16 mouse cellular contexts compared by ENCODE assay signal in the genomic region with DNA sequence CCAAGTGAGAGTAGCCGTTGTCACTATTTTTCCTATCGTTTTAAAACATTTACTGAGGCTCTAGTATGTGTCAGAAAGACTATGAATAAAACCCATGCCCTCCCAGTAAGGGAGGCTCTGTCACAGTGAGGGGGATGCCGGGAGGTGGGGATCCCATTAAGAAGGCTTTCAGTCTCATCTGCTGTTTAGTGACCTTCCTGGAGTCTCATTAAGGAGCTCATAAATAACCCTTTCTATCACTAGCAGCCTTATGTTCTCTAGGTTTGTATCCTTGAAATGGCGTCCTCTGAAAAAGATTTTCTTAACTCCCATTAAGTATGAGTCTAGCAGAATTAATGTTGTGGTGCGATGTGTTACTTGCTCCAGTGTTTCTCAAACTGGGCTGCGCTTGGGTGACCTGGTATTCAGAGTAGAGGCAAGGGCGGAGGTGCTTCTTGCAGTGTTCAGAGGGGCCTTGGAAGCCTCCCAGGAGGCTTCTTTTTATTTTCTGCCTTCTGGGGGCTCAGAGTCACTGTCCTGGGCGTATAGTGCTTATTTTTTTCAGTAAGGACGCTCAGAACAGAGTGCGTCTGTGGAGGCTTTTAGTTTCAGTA. TPM values are rescaled to one million over a fixed set of nuclear protein-coding genes. Genes with fewer than 3 reads are reported as not detected.
DNase-seq lines count a peak whose midpoint lies in the region; ATAC-seq and TF ChIP-seq lines count a peak whose summit lies in the region.
"Had no signal": no experiment of that assay in that cellular context is flagged by ENCODE, and none has a peak within 500 bp of the region (broad histone marks: within the 10 kb centered on the region; RNA-seq: fewer than 3 reads in every experiment).

No protein-coding gene starts in this region.

- no peak overlapping the region for H3K9ac ChIP-seq in kidney, postnatal 0 days (ENCODE audit: low read depth, low read length)
- no peak overlapping the region for H3K9ac ChIP-seq in neural tube, embryonic 14.5 days (replicated peaks; ENCODE audit: low read depth, low read length)
- H3K9ac ChIP-seq: heart, embryonic 12.5 days had no signal

- H3K9me3 ChIP-seq in kidney, postnatal 0 days (replicated peaks; ENCODE audit: low read length): no peaks in the 10 kb centered on the region
- no peaks in the 10 kb centered on the region for H3K9me3 ChIP-seq in embryonic facial prominence, embryonic 10.5 days
- no peaks in the 10 kb centered on the region for H3K9me3 ChIP-seq in neural tube, embryonic 14.5 days (ENCODE audit: control insufficient read depth, low read length)
- H3K9me3 ChIP-seq: heart, embryonic 12.5 days had no signal

- ATAC-seq in kidney, postnatal 0 days (replicated peaks; ENCODE audit: low FRiP score, low read depth): peak; percentile 63
- ATAC-seq in neural tube, embryonic 14.5 days (ENCODE audit: low read depth): peak; percentile 65
- ATAC-seq: intestine, postnatal 0 days had no signal

- H3K4me3 ChIP-seq in kidney, postnatal 0 days (replicated peaks; ENCODE audit: low read depth, low read length): no peak overlapping the region
- H3K4me3 ChIP-seq in embryonic facial prominence, embryonic 10.5 days: no peak overlapping the region
- no peak overlapping the region for H3K4me3 ChIP-seq in neural tube, embryonic 14.5 days (ENCODE audit: low read depth, low read length)
- H3K4me3 ChIP-seq: heart, embryonic 12.5 days had no signal

- no peak for TF ChIP-seq CTCF in kidney, postnatal 0 days (IDR thresholded peaks at IDR 0.05; ENCODE audit: low read depth)

- no peak overlapping the region for H3K4me2 ChIP-seq in kidney, postnatal 0 days (ENCODE audit: low read length)
- H3K4me2 ChIP-seq in neural tube, embryonic 14.5 days (ENCODE audit: low read depth, low read length): no peak overlapping the region

- no peaks in the 10 kb centered on the region for H3K36me3 ChIP-seq in kidney, postnatal 0 days (ENCODE audit: insufficient read depth, low read length)
- H3K36me3 ChIP-seq in embryonic facial prominence, embryonic 10.5 days (replicated peaks): peaks cover 22% of the 10 kb centered on the region
- H3K36me3 ChIP-seq in neural tube, embryonic 14.5 days (ENCODE audit: control insufficient read depth, insufficient read depth, low read length): no peaks in the 10 kb centered on the region

- 40% methylated on average over 10 of the region's 10 CpGs for WGBS in kidney, postnatal 0 days
- WGBS in embryonic facial prominence, embryonic 10.5 days: 57% methylated on average over 10 of the region's 10 CpGs
- 14% methylated on average over 10 of the region's 10 CpGs for WGBS in neural tube, embryonic 14.5 days

- H3K4me1 ChIP-seq in kidney, postnatal 0 days (replicated peaks; ENCODE audit: insufficient read depth, low read length): no peaks in the 10 kb centered on the region; the same call in 1 of the 2 replicates
- peaks cover 46% of the 10 kb centered on the region for H3K4me1 ChIP-seq in embryonic facial prominence, embryonic 10.5 days
- peaks cover 12% of the 10 kb centered on the region for H3K4me1 ChIP-seq in neural tube, embryonic 14.5 days (ENCODE audit: control insufficient read depth, insufficient read depth, low read length)

- no peaks in the 10 kb centered on the region for H3K27me3 ChIP-seq in kidney, postnatal 0 days (ENCODE audit: insufficient read depth, low read length)
- H3K27me3 ChIP-seq in embryonic facial prominence, embryonic 10.5 days (replicated peaks; ENCODE audit: low read depth, poor library complexity, severe bottlenecking): no peaks in the 10 kb centered on the region
- H3K27me3 ChIP-seq in neural tube, embryonic 14.5 days (ENCODE audit: control insufficient read depth, insufficient read depth, low read length): no peaks in the 10 kb centered on the region
- H3K27me3 ChIP-seq: heart, embryonic 12.5 days had no signal

- peak; percentile 51 for DNase-seq in embryo, embryonic 10.5 days (ENCODE audit: low spot score)
- DNase-seq in embryo, embryonic 10 days (ENCODE audit: low spot score): no peak
- peak; percentile 78 for DNase-seq in kidney, postnatal 0 days (ENCODE audit: low spot score)
- no peak for DNase-seq in kidney, adult 8-10 months
- no peak for DNase-seq in embryonic facial prominence, embryonic 10.5 days (ENCODE audit: low spot score)
- DNase-seq in frontal cortex, postnatal 25 days (ENCODE audit: low spot score in 2 of 2): no peak
- no peak for DNase-seq in liver
- DNase-seq: adrenal gland, postnatal 36 days; cerebellum, adult 9-11 months; heart, postnatal 36 days; lung, adult 2 months; thymus, adult 18-20 months had no signal

- H3K27ac ChIP-seq in kidney, postnatal 0 days: 0 out of 2 replicates have a peak overlapping the region, but pooled peaks have one; percentile 37
- peak overlapping the region; percentile 19; the same call in 1 of the 2 replicates for H3K27ac ChIP-seq in embryonic facial prominence, embryonic 10.5 days (replicated peaks)
- H3K27ac ChIP-seq in neural tube, embryonic 14.5 days (ENCODE audit: low read depth, low read length): no peak overlapping the region
- H3K27ac ChIP-seq: macrophage had no signal

RNA-seq across cellular contexts. Expression of a gene that starts 7.4 kb away (rescaled TPM):
- polyA plus RNA-seq in kidney, postnatal 0 days (2015; fragmentation: Nextera tagmentation; extraction: Ambion mirVana): 8.2 and 10.3 TPM in 2 replicates
- 15.3 and 17.8 TPM in 2 replicates for polyA plus RNA-seq in embryonic facial prominence, embryonic 10.5 days (2016; fragmentation: Nextera tagmentation; extraction: Ambion mirVana)
- polyA plus RNA-seq in neural tube, embryonic 14.5 days (2014; fragmentation: Nextera tagmentation; extraction: Ambion mirVana): 47.2 and 63.6 TPM in 2 replicates

Comparison
In these comparisons a context has a peak if more than half of its experiments do, and no peak if none do; other contexts are left out.
1. DNase-seq: peak in embryo, embryonic 10.5 days (single experiment) and kidney, postnatal 0 days (single experiment); none in embryo, embryonic 10 days (single experiment), kidney, adult 8-10 months (0 of 2), embryonic facial prominence, embryonic 10.5 days (single experiment), frontal cortex, postnatal 25 days (0 of 2) and liver (single experiment).